Mouse (Mus musculus): ENCODE data around the gene Oxnad1.

GRCm38 (mm10) chr14:32086226-32086625 is 1.1 kb downstream of the Oxnad1 start:
- TF ChIP-seq CTCF (IDR thresholded peaks at IDR 0.05; ENCODE audit: borderline replicate concordance, insufficient read depth, low read length) (no peak), POLR2A (IDR thresholded peaks at IDR 0.05; ENCODE audit: low read depth, low read length) (0 out of 2 replicates have a peak, but pooled peaks have one; percentile 40)
